Mouse (Mus musculus) kidney, embryonic 14.5 days (tissue): ENCODE measurements around the gene Ctrc. TPM values are rescaled to one million over a fixed set of nuclear protein-coding genes. Genes with fewer than 3 reads are reported as not detected.

ENCODE experiments used
- ATAC-seq: fragments of 200-750 bp; cut with Nextera tagmentation; 2 replicates; pipeline ENCODE4 v1.8.0; 2017; ENCODE audit warnings: moderate number of reproducible peaks, mild to moderate bottlenecking, moderate TSS enrichment, moderate library complexity; ENCODE audit not compliant: low FRiP score, low TSS enrichment
- H3K27ac ChIP-seq: fragments of 300-500 bp; sonication (generic); 2 replicates; pipeline ENCODE4 v1.5.1; 2014; ENCODE audit warnings: low read depth, mild to moderate bottlenecking, low read length, moderate library complexity, mixed read lengths
- H3K27me3 ChIP-seq: fragments of 300-500 bp; sonication (generic); 2 replicates; pipeline ENCODE4 v1.6.1; 2014; ENCODE audit warnings: mild to moderate bottlenecking, low read length; ENCODE audit not compliant: control insufficient read depth, insufficient read depth
- H3K36me3 ChIP-seq: fragments of 300-500 bp; sonication (generic); 2 replicates; pipeline ENCODE4 v1.6.1; 2014; ENCODE audit warnings: low read length, mixed read lengths; ENCODE audit not compliant: control insufficient read depth, insufficient read depth
- H3K4me1 ChIP-seq: fragments of 300-500 bp; sonication (generic); 2 replicates; pipeline ENCODE4 v1.6.1; 2014; ENCODE audit warnings: low read length, mixed read lengths; ENCODE audit not compliant: control insufficient read depth, insufficient read depth
- H3K4me2 ChIP-seq: fragments of 300-500 bp; sonication (generic); replicated peaks from 2 replicates; pipeline ENCODE4 v1.6.1; 2014; ENCODE audit warnings: low read depth, mild to moderate bottlenecking, low read length
- H3K4me3 ChIP-seq: fragments of 300-500 bp; sonication (generic); 2 replicates; pipeline ENCODE4 v1.5.1; 2014; ENCODE audit warnings: mild to moderate bottlenecking, low read length
- H3K9ac ChIP-seq: fragments of 300-500 bp; sonication (generic); 2 replicates; pipeline ENCODE4 v1.6.1; 2014; ENCODE audit warnings: low read depth, mild to moderate bottlenecking, low read length, moderate library complexity
- H3K9me3 ChIP-seq: fragments of 300-500 bp; sonication (generic); 2 replicates; pipeline ENCODE4 v1.6.1; 2016; ENCODE audit warnings: low read length; ENCODE audit not compliant: control insufficient read depth
- WGBS: fragments of 180-500 bp; shearing (Covaris S2); extraction: QIAGEN DNeasy Blood & Tissue Kit; methylation state at CpG from one replicate; pipeline ENCODE4 v1.1.7; 2014; 5-methylcytosine and 5-hydroxymethylcytosine counted together
- polyA plus RNA-seq: library from polyadenylated mRNA; unstranded; fragments of >200 nt; fragmentation: Nextera tagmentation; extraction: Ambion mirVana; gene quantifications from 2 replicates; pipeline ENCODE4 v1.2.1, GENCODE M21; 2014

Ctrc gene
- polyA plus RNA-seq, 1 experiment from 2014 or later, result not detected

DNA sequence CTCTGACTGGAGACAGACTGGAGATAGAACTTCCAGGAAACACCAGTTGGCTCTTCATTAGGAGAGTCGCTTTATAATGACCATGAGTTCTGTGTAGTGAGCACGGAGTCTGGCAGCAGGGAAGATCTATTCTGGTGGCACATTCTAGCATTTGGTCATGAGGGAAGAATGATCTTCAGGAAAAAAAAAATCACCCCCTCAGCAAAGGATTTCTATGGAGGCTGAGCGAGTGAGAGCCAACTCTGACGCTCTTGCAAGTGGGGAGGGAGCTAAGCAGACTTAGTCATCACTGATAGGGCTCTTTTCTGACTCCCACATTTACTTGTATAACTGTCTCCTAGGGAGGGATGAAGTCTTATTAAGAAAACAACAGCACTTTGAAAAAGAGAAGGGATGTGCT is 32.9 kb upstream of the Ctrc start:
- no peaks in the 10 kb centered on the region for H3K36me3 ChIP-seq
- H3K27ac ChIP-seq, result no peak overlapping the region
- no peak for ATAC-seq
- H3K4me3 ChIP-seq, result no peak overlapping the region
- H3K4me1 ChIP-seq, result peaks cover 3% of the 10 kb centered on the region; the same call in 1 of the 2 replicates
- H3K27me3 ChIP-seq, result peaks cover 3% of the 10 kb centered on the region; the same call in 1 of the 2 replicates
- no peak overlapping the region for H3K9ac ChIP-seq
- WGBS, result 77% methylated on average over 4 of the region's 4 CpGs
- no peak overlapping the region for H3K4me2 ChIP-seq
- no peaks in the 10 kb centered on the region for H3K9me3 ChIP-seq

DNA sequence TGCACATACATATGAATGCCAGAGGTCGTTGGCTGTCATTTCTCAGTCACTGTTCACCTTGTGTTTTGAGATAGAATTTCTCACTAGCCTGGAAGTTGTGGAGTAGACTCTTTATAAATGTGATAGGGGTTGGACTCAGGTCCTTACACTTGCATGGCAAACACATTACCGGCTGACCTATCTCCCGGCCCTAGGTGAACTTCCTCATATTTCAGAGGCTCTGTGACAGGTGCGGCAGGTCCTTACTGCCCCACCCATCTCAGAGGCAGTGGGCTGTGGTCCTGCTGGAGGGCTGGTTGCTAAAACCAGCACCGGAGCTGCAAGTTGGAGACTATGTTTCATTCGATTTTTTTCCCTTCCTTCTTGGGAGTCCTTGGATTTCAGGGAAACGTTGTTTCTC is 32.5 kb upstream of the Ctrc start:
- 53% methylated on average over 7 of the region's 7 CpGs for WGBS
- H3K27me3 ChIP-seq, result peaks cover 3% of the 10 kb centered on the region; the same call in 1 of the 2 replicates
- no peak overlapping the region for H3K4me3 ChIP-seq
- H3K4me1 ChIP-seq, result peaks cover 3% of the 10 kb centered on the region; the same call in 1 of the 2 replicates
- H3K9ac ChIP-seq, result no peak overlapping the region
- H3K9me3 ChIP-seq, result no peaks in the 10 kb centered on the region
- H3K27ac ChIP-seq, result no peak overlapping the region
- H3K36me3 ChIP-seq, result no peaks in the 10 kb centered on the region
- no peak for ATAC-seq
- no peak overlapping the region for H3K4me2 ChIP-seq

GRCm38 (mm10) chr4:141875481-141876108 is 29.4 kb upstream of the Ctrc start:
- no peaks in the 10 kb centered on the region for H3K36me3 ChIP-seq
- ATAC-seq, result 0 out of 2 replicates have a peak, but pooled peaks have one; percentile 5
- WGBS, result 16% methylated on average over 8 of the region's 8 CpGs
- peak overlapping the region; percentile 94 for H3K4me2 ChIP-seq
- peaks cover 3% of the 10 kb centered on the region; the same call in 1 of the 2 replicates for H3K27me3 ChIP-seq
- H3K9me3 ChIP-seq, result no peaks in the 10 kb centered on the region
- H3K9ac ChIP-seq, result no peak overlapping the region
- no peak overlapping the region for H3K27ac ChIP-seq
- peak overlapping the region; percentile 79 for H3K4me3 ChIP-seq
- peaks cover 6% of the 10 kb centered on the region; the same call in 1 of the 2 replicates for H3K4me1 ChIP-seq

- peak; percentile 90 for ATAC-seq
- no peaks in the 10 kb centered on the region for H3K36me3 ChIP-seq
- H3K27me3 ChIP-seq, result peaks cover 3% of the 10 kb centered on the region; the same call in 1 of the 2 replicates
- H3K9me3 ChIP-seq, result no peaks in the 10 kb centered on the region
- H3K27ac ChIP-seq, result no peak within 1 kb of the TSS
- under 1% methylated on average over 67 of the region's 73 CpGs for WGBS
- H3K4me1 ChIP-seq, result peaks cover 6% of the 10 kb centered on the region; the same call in 1 of the 2 replicates
- H3K4me3 ChIP-seq, result peak within 1 kb of the TSS; percentile 79
- H3K9ac ChIP-seq, result peak within 1 kb of the TSS; percentile 81
- H3K4me2 ChIP-seq, result peak within 1 kb of the TSS; percentile 94
These were observed 28.7 kb upstream of the Ctrc start, which contains the start of gene Efhd2 for GRCm38 (mm10) chr4:141874601-141875460. TSS of gene Efhd2 (minus strand) at chr4:141874920.

DNA sequence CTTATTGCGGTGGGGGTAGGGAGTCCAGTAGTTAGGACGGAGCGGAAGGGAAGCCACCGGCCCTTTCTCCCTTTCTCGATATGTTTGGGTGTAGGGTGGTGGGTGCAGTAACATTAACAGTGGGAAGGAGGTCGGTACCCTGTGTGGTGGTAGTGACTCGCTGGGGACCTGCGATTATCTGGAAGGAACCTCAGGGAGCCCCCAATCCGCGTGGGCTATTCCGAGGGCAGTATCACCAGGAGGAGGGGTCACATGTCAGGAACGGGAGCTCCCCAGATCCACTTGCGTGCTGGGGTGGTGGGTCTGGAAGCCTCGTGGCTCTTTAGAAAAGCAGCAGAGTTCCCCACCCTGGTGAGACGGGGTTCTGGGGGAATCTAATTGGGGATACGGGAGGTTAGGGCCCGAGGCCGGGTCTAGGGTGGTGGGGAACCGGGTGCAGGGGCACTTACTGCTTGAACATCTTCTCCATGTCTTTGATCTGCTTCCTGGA is 28.0 kb upstream of the Ctrc start:
- Histone ChIP-seq H3K9ac (peak overlapping the region; percentile 81), H3K9me3 (no peaks in the 10 kb centered on the region), H3K4me2 (peak overlapping the region; percentile 94), H3K4me3 (peak overlapping the region; percentile 79), H3K36me3 (no peaks in the 10 kb centered on the region), H3K4me1 (peaks cover 6% of the 10 kb centered on the region; the same call in 1 of the 2 replicates), H3K27me3 (peaks cover 3% of the 10 kb centered on the region; the same call in 1 of the 2 replicates), H3K27ac (no peak overlapping the region)
- peak; percentile 10; the same call in 1 of the 2 replicates for ATAC-seq
- WGBS, result 2% methylated on average over 19 of the region's 19 CpGs

- no peaks in the 10 kb centered on the region for H3K9me3 ChIP-seq
- no peak overlapping the region for H3K9ac ChIP-seq
- peak overlapping the region; percentile 79; the same call in 1 of the 2 replicates for H3K4me3 ChIP-seq
- H3K36me3 ChIP-seq, result no peaks in the 10 kb centered on the region
- H3K27me3 ChIP-seq, result peaks cover 3% of the 10 kb centered on the region; the same call in 1 of the 2 replicates
- H3K27ac ChIP-seq, result no peak overlapping the region
- ATAC-seq, result no peak
- peak overlapping the region; percentile 94; the same call in 1 of the 2 replicates for H3K4me2 ChIP-seq
- 77% methylated on average over 9 of the region's 9 CpGs for WGBS
- peaks cover 6% of the 10 kb centered on the region; the same call in 1 of the 2 replicates for H3K4me1 ChIP-seq
These were observed 26.8 kb upstream of the Ctrc start for GRCm38 (mm10) chr4:141872977-141873376.

DNA sequence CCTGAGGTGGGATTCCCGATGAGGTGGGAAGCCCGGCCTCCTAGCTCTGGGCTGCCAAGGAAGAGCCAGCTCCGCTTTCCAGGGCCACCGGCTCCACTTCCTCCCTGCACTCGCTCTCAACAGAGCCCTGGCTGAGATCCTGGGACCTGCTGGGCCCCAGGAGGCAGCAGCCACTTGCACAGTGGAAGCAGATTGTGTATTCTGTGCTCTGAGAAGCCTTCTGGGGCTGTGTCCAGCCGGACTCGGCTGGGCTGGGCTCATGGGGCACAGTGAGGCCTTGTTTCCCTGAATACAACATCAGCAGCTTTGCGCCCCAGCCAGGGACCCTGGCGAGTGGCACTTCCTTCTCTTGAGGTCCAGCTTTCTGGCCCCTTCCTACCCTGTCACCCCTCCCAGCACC is 25.8 kb upstream of the Ctrc start:
- 70% methylated on average over 9 of the region's 9 CpGs for WGBS
- Histone ChIP-seq H3K9ac (0 out of 2 replicates have a peak overlapping the region, but pooled peaks have one; percentile 1), H3K36me3 (no peaks in the 10 kb centered on the region), H3K4me3 (no peak overlapping the region), H3K27ac (no peak overlapping the region), H3K27me3 (no peaks in the 10 kb centered on the region), H3K9me3 (no peaks in the 10 kb centered on the region), H3K4me2 (no peak overlapping the region; the same call in 1 of the 2 replicates), H3K4me1 (peaks cover 16% of the 10 kb centered on the region)
- no peak for ATAC-seq

- no peaks in the 10 kb centered on the region for H3K36me3 ChIP-seq
- peaks cover 16% of the 10 kb centered on the region for H3K4me1 ChIP-seq
- no peaks in the 10 kb centered on the region for H3K27me3 ChIP-seq
- H3K27ac ChIP-seq, result no peak overlapping the region
- no peaks in the 10 kb centered on the region for H3K9me3 ChIP-seq
- no peak overlapping the region for H3K4me2 ChIP-seq
- ATAC-seq, result no peak
- no peak overlapping the region for H3K9ac ChIP-seq
- 86% methylated on average over 3 of the region's 3 CpGs for WGBS
- no peak overlapping the region for H3K4me3 ChIP-seq
These were observed 25.2 kb upstream of the Ctrc start for GRCm38 (mm10) chr4:141871333-141871725.
